Mouse (Mus musculus) lung, postnatal 0 days (tissue): ENCODE data around the gene Rbfox2.

ENCODE experiments used
- CTCF ChIP-seq: IDR thresholded peaks from 2 replicates; pipeline ENCODE4 v1.5.1; 2016; ENCODE audit warnings: antibody characterized with exemption, mild to moderate bottlenecking
- EP300 ChIP-seq: IDR thresholded peaks from 2 replicates; pipeline ENCODE4 v1.6.1; 2016; ENCODE audit warnings: antibody characterized with exemption, mild to moderate bottlenecking, control low read depth

GRCm38 (mm10) chr15:77031271-77031670 lies 275.5 kb downstream of the Rbfox2 start:
- TF ChIP-seq CTCF (no peak), EP300 (no peak)
